In the genomic region with DNA sequence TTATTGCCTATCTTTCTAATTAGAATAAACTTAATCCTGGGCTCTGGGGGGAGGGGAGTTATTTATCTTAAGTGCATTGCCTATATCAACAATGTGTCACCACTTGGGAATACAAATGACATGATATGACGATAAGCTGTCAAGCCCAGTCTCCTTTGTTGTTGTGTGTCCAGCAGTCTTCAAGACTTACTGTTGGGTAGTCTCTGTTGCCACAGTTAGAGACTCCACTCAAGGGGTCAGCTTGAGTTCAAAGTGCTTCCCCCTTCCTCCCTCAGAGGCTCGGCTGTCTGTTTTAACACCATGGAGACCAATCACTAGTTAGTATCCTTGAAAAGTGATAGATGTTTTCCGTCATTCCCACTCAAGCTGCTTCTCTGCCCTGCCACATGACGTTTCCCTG, we compare ENCODE assay signal across 25 mouse cellular contexts.
DNase-seq lines count a peak whose midpoint lies in the region; ATAC-seq and TF ChIP-seq lines count a peak whose summit lies in the region.
"Had no signal": no experiment of that assay in that cellular context is flagged by ENCODE, and none has a peak within 500 bp of the region (broad histone marks: within the 10 kb centered on the region; RNA-seq: fewer than 3 reads in every experiment).

No protein-coding gene starts in this region.

- H3K4me2 ChIP-seq in lung, embryonic 14.5 days, result no peak overlapping the region
- no peak overlapping the region for H3K4me2 ChIP-seq in lung, embryonic 16.5 days (ENCODE audit: low read depth, low read length)
- H3K4me2 ChIP-seq: embryonic facial prominence, embryonic 12.5 days; forebrain, embryonic 13.5 days; forebrain, embryonic 15.5 days had no signal

- H3K9ac ChIP-seq in lung, embryonic 14.5 days, result no peak overlapping the region
- no peak overlapping the region for H3K9ac ChIP-seq in lung, embryonic 16.5 days (ENCODE audit: low read length)
- H3K9ac ChIP-seq: embryonic facial prominence, embryonic 12.5 days; forebrain, embryonic 13.5 days; forebrain, embryonic 15.5 days; forebrain, postnatal 0 days had no signal

- no peaks in the 10 kb centered on the region for H3K27me3 ChIP-seq in lung, embryonic 14.5 days (ENCODE audit: insufficient read depth, low read length)
- H3K27me3 ChIP-seq in lung, embryonic 16.5 days (ENCODE audit: control insufficient read depth, insufficient read depth, low read depth, low read length), result no peaks in the 10 kb centered on the region
- H3K27me3 ChIP-seq: CH12.LX; embryonic facial prominence, embryonic 12.5 days; forebrain, embryonic 13.5 days; forebrain, embryonic 15.5 days; Patski had no signal

- TF ChIP-seq CTCF in lung, embryonic 14.5 days (IDR thresholded peaks at IDR 0.05; ENCODE audit: low read depth), result no peak

- H3K36me3 ChIP-seq in lung, embryonic 14.5 days (ENCODE audit: insufficient read depth), result no peaks in the 10 kb centered on the region
- no peaks in the 10 kb centered on the region for H3K36me3 ChIP-seq in lung, embryonic 16.5 days (ENCODE audit: control insufficient read depth, insufficient read depth, low read length)
- H3K36me3 ChIP-seq: embryonic facial prominence, embryonic 10.5 days; embryonic facial prominence, embryonic 12.5 days; forebrain, embryonic 15.5 days; G1E had no signal

- ATAC-seq in lung, embryonic 14.5 days (ENCODE audit: insufficient read depth), result peak; percentile 83; the same call in 1 of the 2 replicates
- peak; percentile 71 for ATAC-seq in lung, embryonic 16.5 days (ENCODE audit: low read depth)
- ATAC-seq: activated CD4-positive, CD25-positive, alpha-beta regulatory T cell, adult 4 months; CD4-positive, CD25-positive, alpha-beta regulatory T cell, adult 4 months; forebrain, embryonic 13.5 days; forebrain, embryonic 15.5 days; forebrain, postnatal 0 days; Patski had no signal

- no peak overlapping the region for H3K27ac ChIP-seq in lung, embryonic 14.5 days (ENCODE audit: low read depth)
- no peak overlapping the region for H3K27ac ChIP-seq in lung, embryonic 16.5 days (ENCODE audit: low read length)
- H3K27ac ChIP-seq: embryonic facial prominence, embryonic 10.5 days; embryonic facial prominence, embryonic 12.5 days; forebrain, embryonic 13.5 days; forebrain, embryonic 15.5 days had no signal

- H3K4me3 ChIP-seq in lung, embryonic 14.5 days (ENCODE audit: low read depth, low read length), result no peak overlapping the region
- H3K4me3 ChIP-seq in lung, embryonic 16.5 days (ENCODE audit: low read length), result no peak overlapping the region
- H3K4me3 ChIP-seq: embryonic facial prominence, embryonic 10.5 days; embryonic facial prominence, embryonic 12.5 days; forebrain, embryonic 13.5 days; forebrain, embryonic 15.5 days had no signal

- 19% methylated on average over 4 of the region's 4 CpGs for WGBS in lung, embryonic 14.5 days
- WGBS in lung, embryonic 16.5 days, result 22% methylated on average over 4 of the region's 4 CpGs

- no peaks in the 10 kb centered on the region; the same call in 1 of the 2 replicates for H3K4me1 ChIP-seq in lung, embryonic 14.5 days (ENCODE audit: insufficient read depth)
- peaks cover 6% of the 10 kb centered on the region; the same call in 1 of the 2 replicates for H3K4me1 ChIP-seq in lung, embryonic 16.5 days (replicated peaks; ENCODE audit: control insufficient read depth, insufficient read depth, low read length)
- H3K4me1 ChIP-seq: embryonic facial prominence, embryonic 10.5 days; embryonic facial prominence, embryonic 12.5 days; forebrain, embryonic 13.5 days; forebrain, embryonic 15.5 days had no signal

- no peaks in the 10 kb centered on the region for H3K9me3 ChIP-seq in lung, embryonic 14.5 days (ENCODE audit: low read depth, low read length)
- no peaks in the 10 kb centered on the region for H3K9me3 ChIP-seq in lung, embryonic 16.5 days (ENCODE audit: control insufficient read depth, low read length)
- H3K9me3 ChIP-seq: embryonic facial prominence, embryonic 10.5 days; embryonic facial prominence, embryonic 12.5 days; forebrain, embryonic 13.5 days; forebrain, embryonic 15.5 days had no signal

- peak; percentile 8 for DNase-seq in embryo, embryonic 10 days (ENCODE audit: low spot score)
- DNase-seq in embryo, embryonic 10.5 days (ENCODE audit: low spot score), result no peak
- peak; percentile 56 for DNase-seq in lung, embryonic 14.5 days
- no peak for DNase-seq in lung, adult 18-20 months
- DNase-seq in lung, postnatal 14 days, result no peak
- DNase-seq: adrenal gland, adult 8-10 months; adrenal gland, postnatal 14 days; adrenal gland, postnatal 36 days; B cell, adult 2 months; cerebellum, adult 11-12 months; cerebellum, adult 2 months; cerebellum, adult 9-10 months; cerebellum, postnatal 10 days; cerebellum, postnatal 25 days; forebrain, postnatal 0 days had no signal

Comparison
In these comparisons a context has a peak if more than half of its experiments do, and no peak if none do; other contexts are left out.
1. DNase-seq: peak in embryo, embryonic 10 days (single experiment) and lung, embryonic 14.5 days (single experiment); none in embryo, embryonic 10.5 days (single experiment), lung, adult 18-20 months (0 of 2) and lung, postnatal 14 days (single experiment).